Mouse (Mus musculus) testis, postnatal 14 days (tissue): ENCODE data around the gene Scarf1.

Source experiments
- DNase-seq: peaks from one replicate; pipeline ENCODE4 v3.0.0; 2021; ENCODE audit warnings: low spot score

Gene Scarf1

DNA sequence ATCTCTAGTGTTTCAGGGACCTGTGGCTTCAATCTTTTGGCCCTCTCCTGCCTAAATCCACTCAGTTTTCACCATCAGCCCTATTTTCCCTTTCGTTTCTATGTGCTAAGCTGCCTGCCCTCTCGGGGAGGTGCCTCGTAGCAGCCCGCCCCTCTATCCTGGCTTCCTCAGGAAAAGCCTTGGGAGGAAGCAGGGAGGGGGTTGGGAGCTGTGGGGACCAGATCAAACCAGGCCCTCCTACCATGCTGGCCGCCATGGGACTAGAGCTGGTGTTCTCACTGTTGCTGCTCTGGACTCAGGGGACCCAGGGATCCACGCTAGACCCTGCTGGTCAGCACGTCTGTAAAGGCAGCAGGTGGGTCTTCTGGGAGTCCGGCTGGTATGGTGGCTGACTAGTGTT is at the start of gene Scarf1:
TSS of gene Scarf1 (plus strand) at position 205 of the 400 bp plus-strand sequence.
- DNase-seq = no peak

GRCm38 (mm10) chr11:75463624-75464023 is 49.7 kb upstream of the Scarf1 start:
- DNase-seq = no peak

DNA sequence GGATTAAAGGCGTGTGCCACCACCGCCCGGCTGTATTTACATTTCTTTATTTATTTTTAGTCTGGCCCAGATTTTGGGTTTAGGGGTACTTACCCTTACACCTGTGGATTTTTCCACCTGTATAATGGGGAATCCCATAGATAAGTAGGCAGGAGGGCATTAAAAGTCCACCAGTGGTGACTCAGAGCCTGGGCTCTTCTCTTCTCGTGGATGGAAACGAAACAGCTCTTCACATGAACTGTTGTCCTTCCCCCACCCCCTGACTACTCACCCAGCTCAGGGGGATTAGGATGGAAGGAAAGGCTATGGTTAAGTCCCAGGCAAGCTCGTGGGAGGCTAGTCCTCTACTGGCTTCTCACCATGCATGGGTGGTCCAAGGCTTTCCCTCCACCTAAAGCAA is 48.9 kb upstream of the Scarf1 start:
- DNase-seq = no peak

DNA sequence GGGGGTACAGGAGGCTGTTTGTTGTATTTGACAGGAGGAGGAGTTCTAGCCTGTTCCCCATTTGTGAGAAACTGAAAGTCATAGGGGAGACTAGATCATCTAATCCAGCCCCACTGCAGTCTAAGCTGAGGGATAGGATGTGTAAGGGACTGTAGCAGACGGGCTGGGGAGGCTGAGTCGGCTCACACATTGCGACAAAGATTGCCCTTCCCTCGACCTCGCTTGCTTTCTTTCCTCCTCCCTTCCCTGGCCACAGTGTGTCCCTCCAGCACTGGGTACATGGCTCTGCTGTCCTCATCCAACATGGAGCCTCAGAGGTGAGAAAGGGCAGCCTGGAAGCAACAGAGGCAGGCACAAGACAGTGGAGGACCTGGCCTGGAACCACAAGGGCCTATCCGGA is 48.3 kb upstream of the Scarf1 start:
- DNase-seq = no peak

GRCm38 (mm10) chr11:75466731-75467505 is 46.4 kb upstream of the Scarf1 start:
- no peak for DNase-seq

DNA sequence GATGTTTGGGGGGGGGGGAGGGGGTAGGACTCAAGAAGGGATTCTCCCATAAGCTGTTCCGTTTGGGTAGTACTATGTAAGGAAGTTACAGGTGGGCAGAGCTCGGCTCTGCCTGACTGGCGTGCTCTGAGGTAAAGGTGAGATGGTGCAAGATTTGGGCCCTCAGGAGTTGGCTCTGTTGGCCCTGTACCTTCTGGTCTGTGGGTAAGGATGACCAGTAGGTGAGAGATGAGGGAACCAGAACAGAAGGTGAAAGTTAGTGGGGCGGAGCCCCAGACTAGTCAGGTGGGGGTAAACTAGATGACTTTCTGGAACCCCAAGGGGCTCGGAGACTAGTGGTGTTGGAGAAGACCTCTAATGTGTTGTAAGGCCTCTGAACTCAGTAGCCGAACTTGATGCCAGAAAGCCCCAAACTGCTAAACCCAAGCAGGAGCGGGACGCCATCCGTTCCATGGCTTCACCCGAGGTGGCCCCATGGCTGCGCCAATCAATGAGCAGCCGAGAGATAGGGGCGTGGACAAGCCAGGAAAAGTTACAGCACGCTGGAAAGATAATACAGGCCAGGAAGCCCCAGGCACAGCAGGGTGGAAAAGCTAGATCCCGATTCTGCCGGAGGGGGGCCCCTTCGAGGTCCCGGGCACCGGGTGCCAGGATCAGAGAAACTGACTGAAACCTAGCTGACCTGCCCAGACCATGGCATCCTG is 45.7 kb upstream of the Scarf1 start:
- peak; percentile 74 for DNase-seq

DNA sequence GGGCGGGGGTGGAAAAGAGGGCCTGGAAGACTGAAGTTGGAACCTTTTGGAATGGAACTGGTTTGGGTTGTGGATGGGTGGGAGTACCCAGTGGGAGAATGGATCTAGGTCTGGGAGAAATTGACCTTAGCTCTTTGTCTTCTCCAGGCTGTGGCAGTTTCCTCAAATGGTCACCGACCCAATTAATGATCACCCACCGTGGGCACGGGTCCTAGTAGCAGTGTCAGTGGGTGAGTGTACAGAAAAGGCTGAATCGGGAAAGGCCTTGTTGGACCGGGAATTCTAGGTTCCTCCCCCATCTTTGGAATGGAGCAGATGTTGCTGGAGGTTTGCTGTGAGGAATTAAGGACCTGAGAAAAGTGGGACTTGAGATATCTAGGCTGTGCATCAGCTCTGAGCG is 44.9 kb upstream of the Scarf1 start:
- no peak for DNase-seq

GRCm38 (mm10) chr11:75469261-75469660 is 44.1 kb upstream of the Scarf1 start:
- no peak for DNase-seq

DNA sequence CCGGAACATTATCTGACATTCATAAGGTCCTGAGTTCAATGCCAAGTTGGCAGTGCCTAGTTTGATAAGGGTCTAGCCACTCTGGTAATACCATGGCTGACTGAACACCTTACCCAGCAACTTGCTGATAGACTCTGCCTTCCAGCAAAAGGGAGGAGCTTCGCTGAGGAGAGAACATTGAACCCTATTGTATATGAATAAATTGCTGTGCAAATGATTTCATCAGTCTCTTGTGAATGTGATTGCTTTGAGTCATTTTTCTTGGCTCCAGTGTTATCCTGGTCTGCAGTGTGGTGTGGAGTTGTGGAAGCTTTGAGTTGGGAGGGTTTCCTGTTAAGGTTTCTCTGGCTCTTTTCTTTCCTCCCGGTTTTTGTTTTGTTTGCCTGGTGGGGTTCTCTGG is 42.7 kb upstream of the Scarf1 start:
- DNase-seq = no peak

DNA sequence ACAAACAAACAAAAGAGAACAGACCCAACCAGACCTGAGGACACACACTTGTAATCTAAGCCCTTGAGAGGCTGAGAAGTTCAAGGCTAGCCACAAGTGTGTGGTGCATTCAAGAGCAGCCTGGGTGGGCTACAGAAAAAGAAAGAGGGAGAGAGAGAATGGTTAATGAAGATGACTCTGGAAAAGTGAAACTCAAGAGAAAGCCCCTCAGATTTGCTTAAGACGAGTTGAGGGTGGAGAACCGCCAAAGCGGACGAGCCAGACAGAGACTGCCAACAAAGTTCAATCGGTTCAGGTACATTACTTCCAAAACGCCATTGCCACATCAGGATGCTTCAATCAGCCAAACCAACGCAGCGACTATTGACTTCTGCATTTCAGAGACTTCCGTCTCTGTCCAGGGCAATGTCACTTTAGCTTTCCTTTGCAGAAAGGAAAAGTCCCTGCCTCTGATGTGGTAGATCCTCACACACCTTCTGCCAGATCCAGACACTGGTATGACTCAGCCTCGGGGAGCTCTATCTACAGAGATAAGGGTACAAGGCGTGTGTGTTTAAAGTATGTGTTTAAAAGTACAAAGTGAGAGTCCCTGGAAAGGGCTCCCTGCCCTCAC is 40.8 kb upstream of the Scarf1 start:
- DNase-seq = no peak

GRCm38 (mm10) chr11:75473376-75473775 is 40.0 kb upstream of the Scarf1 start:
- no peak for DNase-seq

- DNase-seq = no peak
Measured at GRCm38 (mm10) chr11:75486192-75486591, 27.1 kb upstream of the Scarf1 start.

DNA sequence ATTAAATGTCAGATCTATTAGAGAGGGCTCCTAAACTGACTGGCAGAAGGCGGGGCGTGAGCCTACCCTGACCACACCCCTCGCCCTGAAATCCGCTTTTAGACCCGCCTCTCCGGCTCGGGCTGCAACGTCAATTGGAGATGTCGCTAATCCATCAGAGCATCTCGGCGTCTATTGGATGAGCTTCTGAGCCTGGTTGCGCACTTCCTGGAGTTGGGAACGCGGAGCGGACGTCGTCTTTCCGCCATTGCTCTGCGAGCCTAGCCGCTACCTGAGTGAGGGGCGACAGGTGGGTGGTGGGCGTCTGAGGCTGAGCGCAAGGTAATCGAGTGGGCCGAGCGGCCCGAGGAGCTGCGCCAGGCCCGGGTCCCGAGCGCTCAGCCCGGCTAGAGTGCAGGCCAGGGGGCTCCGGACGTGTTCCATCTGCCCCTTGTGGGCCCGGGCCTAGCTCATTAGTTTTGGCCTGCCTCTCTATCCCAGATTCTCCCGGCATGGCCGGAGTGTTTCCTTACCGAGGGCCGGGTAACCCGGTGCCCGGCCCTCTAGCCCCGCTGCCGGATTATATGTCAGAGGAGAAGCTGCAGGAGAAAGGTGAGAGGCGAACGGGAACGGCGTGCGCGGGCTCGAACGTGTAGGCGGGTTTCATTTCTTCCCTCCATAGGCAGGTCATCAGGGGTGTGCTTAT is 26.6 kb upstream of the Scarf1 start, which contains the start of gene Prpf8:
TSS of gene Prpf8 (plus strand) at position 216 of the 685 bp plus-strand sequence.
- peak; percentile 97 for DNase-seq

DNA sequence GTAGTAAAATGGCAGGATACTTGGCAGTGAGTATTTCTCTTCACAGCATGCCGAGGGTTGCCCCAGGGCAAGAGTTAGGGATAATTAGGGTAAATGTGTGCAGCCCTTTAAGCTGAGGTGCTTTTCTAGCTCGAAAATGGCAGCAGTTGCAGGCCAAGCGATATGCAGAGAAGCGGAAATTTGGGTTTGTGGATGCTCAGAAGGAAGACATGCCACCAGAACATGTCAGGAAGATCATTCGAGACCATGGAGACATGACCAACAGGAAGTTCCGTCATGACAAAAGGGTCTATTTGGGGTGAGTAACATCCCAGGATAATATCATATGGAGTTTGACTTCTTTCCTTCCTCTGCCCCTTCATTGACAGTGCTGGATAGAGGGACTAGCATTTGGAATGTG is 25.8 kb upstream of the Scarf1 start:
- DNase-seq = no peak

GRCm38 (mm10) chr11:75494296-75495049 is 18.9 kb upstream of the Scarf1 start:
- no peak for DNase-seq

DNA sequence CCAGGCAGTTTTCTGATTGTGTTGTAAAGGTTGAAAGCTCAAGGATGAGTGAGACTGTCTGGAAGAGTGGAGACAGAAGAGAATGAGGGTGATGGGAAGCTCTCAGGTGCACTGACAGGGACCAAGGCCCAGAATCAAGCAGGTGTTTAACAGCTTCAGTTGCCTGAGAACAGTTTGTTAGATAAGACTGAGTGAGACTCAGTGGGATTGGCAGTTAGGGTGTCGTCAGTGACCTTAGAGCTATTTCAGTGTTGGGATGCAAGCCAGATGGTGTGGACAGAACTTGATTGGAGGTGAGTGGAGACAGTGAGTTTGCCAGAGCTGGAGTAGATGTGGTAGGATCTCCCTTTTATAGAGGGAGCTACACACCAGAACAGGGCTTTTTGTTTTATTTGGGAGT is 15.2 kb upstream of the Scarf1 start:
- no peak for DNase-seq

GRCm38 (mm10) chr11:75508162-75508561 is 5.2 kb upstream of the Scarf1 start:
- no peak for DNase-seq

DNA sequence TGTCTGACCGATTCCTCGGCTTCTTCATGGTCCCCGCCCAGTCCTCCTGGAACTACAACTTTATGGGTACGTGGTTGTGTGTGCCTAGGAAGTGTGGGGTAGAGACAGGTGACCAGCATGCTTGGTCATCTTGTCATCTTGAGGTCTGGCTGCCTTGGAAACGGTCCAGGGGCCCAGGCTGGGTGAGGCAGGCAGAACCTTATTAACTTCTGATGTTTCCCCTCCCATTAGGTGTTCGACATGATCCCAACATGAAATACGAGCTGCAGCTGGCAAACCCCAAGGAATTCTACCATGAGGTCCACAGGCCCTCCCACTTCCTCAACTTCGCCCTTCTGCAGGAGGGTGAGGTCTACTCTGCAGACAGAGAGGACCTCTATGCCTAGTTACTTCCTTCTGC is 4.4 kb upstream of the Scarf1 start:
- no peak for DNase-seq

- DNase-seq = peak; percentile 79
Measured at GRCm38 (mm10) chr11:75509741-75510626, 3.4 kb upstream of the Scarf1 start, which contains the start of gene Rilp. TSS of gene Rilp (plus strand) at chr11:75510094.

DNA sequence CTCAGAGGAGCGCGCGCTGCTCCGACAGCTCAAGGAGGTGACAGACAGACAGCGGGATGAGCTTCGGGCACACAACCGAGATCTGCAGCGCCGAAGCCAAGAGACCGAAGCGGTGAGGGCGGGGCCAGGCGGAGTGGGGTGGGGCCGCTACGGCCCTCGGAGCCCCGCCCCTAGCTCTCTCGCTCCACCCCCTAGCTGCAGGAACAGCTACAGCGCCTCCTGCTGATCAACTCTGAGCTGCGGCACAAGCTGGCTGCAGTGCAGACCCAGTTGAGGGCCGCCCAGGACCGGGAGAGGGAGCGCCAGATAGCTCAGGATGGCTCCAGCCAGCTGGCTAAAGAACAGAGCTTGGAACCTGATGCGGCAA is 2.7 kb upstream of the Scarf1 start:
- DNase-seq = peak; percentile 93

DNA sequence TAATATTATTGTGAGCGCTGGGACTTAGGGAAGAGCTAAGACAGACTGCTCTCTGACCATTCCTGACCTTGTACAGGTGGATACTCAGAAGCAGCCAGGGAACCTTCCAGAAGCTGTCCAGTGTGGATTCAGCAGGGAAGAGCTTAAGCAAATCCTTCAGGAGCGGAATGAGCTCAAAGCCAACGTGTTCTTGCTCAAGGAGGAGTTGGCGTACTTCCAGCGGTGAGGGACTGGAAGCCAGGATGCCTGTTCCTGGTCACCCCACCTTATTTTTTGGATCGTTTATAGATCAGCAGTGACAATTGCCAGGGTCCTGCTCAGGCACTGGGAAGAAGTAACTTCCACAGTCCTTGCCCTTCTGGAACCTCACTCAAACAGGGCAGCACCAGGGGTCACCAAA is 2.1 kb upstream of the Scarf1 start:
- DNase-seq = peak; percentile 54
